Mouse (Mus musculus) naive thymus-derived CD4-positive, alpha-beta T cell, adult 2 months (primary cell): ENCODE measurements around the gene Gm8011.
"Not testable (repeated sequence)": the region's sequence is repeated elsewhere in the genome, so short reads cannot be mapped to it uniquely, and the experiment has no call there.

Source experiments
- DNase-seq: peaks from one replicate; pipeline ENCODE4 v3.0.0-alpha.2; 2011; ENCODE audit warnings: low read depth

The Gm8011 gene

GRCm38 (mm10) chr14:42463581-42463980 is at the start of gene Gm8011:
Gm8011 (plus strand) TSS chr14:42463881.
- not testable (repeated sequence) for DNase-seq

- DNase-seq = not testable (repeated sequence)
Observed at GRCm38 (mm10) chr14:42439573-42439972, 24.1 kb upstream of the Gm8011 start, which contains the start of gene Gm8005. Gm8005 (minus strand) TSS chr14:42439673.

GRCm38 (mm10) chr14:42502249-42502648 is 38.6 kb downstream of the Gm8011 start, which contains the start of gene Gm8020:
Gm8020 (minus strand) TSS chr14:42502349.
- DNase-seq = not testable (repeated sequence)
